Mouse (Mus musculus): ENCODE measurements around the gene Lrrc63. TPM values are rescaled to one million over a fixed set of nuclear protein-coding genes. Genes with fewer than 3 reads are reported as not detected.
"Not testable (repeated sequence)": the region's sequence is repeated elsewhere in the genome, so short reads cannot be mapped to it uniquely, and the experiment has no call there.

The Lrrc63 gene
- polyA plus RNA-seq (2015; fragmentation: Nextera tagmentation; extraction: Ambion mirVana): 0.06 and 0.09 TPM in 2 replicates

GRCm38 (mm10) chr14:75130501-75131318 is at the start of gene Lrrc63, which contains the start of gene Lcp1:
Lrrc63 (minus strand) TSS chr14:75130881.
Lcp1 (plus strand) TSS chr14:75131101.
- DNase-seq (ENCODE audit: low spot score): peak; percentile 72

GRCm38 (mm10) chr14:75179255-75179963 is 48.7 kb upstream of the Lrrc63 start:
- peak; percentile 90 for DNase-seq (ENCODE audit: low spot score)

GRCm38 (mm10) chr14:75178801-75179211 is 48.1 kb upstream of the Lrrc63 start:
- DNase-seq (ENCODE audit: low spot score): peak; percentile 72

- peak; percentile 89 for DNase-seq (ENCODE audit: low spot score)
Observed at GRCm38 (mm10) chr14:75178384-75178793, 47.7 kb upstream of the Lrrc63 start.

GRCm38 (mm10) chr14:75177400-75177799 is 46.7 kb upstream of the Lrrc63 start:
- no peak for DNase-seq (ENCODE audit: low spot score)

GRCm38 (mm10) chr14:75176425-75177045 is 45.9 kb upstream of the Lrrc63 start:
- DNase-seq (ENCODE audit: low spot score): peak; percentile 77

GRCm38 (mm10) chr14:75175781-75176180 is 45.1 kb upstream of the Lrrc63 start:
- DNase-seq (ENCODE audit: low spot score): no peak

- DNase-seq (ENCODE audit: low spot score): peak; percentile 55
Observed at GRCm38 (mm10) chr14:75174731-75175555, 44.3 kb upstream of the Lrrc63 start.

- no peak for DNase-seq (ENCODE audit: low spot score)
Observed at GRCm38 (mm10) chr14:75174296-75174695, 43.6 kb upstream of the Lrrc63 start.

- no peak for DNase-seq (ENCODE audit: low spot score)
Observed at GRCm38 (mm10) chr14:75170546-75170945, 39.9 kb upstream of the Lrrc63 start.

GRCm38 (mm10) chr14:75168501-75168900 is 37.8 kb upstream of the Lrrc63 start:
- DNase-seq (ENCODE audit: low spot score): no peak

- DNase-seq (ENCODE audit: low spot score): no peak
Observed at GRCm38 (mm10) chr14:75165574-75166131, 35.0 kb upstream of the Lrrc63 start.

GRCm38 (mm10) chr14:75164345-75164744 is 33.7 kb upstream of the Lrrc63 start:
- DNase-seq (ENCODE audit: low spot score): no peak

GRCm38 (mm10) chr14:75163866-75164265 is 33.2 kb upstream of the Lrrc63 start:
- no peak for DNase-seq (ENCODE audit: low spot score)

- DNase-seq (ENCODE audit: low spot score): no peak
Observed at GRCm38 (mm10) chr14:75159375-75159774, 28.7 kb upstream of the Lrrc63 start.

GRCm38 (mm10) chr14:75154481-75154880 is 23.8 kb upstream of the Lrrc63 start:
- DNase-seq (ENCODE audit: low spot score): no peak

- no peak for DNase-seq (ENCODE audit: low spot score)
Observed at GRCm38 (mm10) chr14:75151146-75151545, 20.5 kb upstream of the Lrrc63 start.

- DNase-seq (ENCODE audit: low spot score): no peak
Observed at GRCm38 (mm10) chr14:75150653-75151052, 20.0 kb upstream of the Lrrc63 start.

GRCm38 (mm10) chr14:75148229-75148628 is 17.5 kb upstream of the Lrrc63 start:
- no peak for DNase-seq (ENCODE audit: low spot score)

- not testable (repeated sequence) for DNase-seq (ENCODE audit: low spot score)
Observed at GRCm38 (mm10) chr14:75147706-75148105, 17.0 kb upstream of the Lrrc63 start.

GRCm38 (mm10) chr14:75139225-75139624 is 8.5 kb upstream of the Lrrc63 start:
- DNase-seq (ENCODE audit: low spot score): no peak

All from thymus, postnatal 0 days (tissue).